Mouse (Mus musculus): ENCODE measurements around the gene Trp73.

The Trp73 gene

DNA sequence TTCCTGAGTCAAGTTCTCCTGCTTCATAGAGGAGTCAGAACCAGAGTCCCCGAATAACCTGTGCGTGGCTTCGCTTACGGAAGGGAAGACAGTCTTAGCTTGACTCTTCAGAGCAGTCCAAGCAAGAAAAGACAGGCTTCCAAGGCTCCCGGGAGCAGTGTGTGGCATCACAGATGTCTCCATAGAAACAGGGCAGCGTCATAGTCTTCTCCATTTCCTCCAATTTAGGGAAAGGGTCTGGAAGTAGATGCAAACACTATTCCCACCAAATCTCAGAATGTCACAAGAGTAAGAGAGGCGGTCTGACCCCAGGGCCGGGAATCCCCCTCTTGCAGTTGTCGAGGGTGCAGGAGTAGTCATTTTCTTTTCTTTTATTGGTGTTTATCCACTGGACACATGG is 97.4 kb downstream of the Trp73 start, which contains the start of gene Ccdc27:
Gene Ccdc27, minus strand, starts transcription at position 101 of the 400 bp plus-strand sequence.
- DNase-seq (ENCODE audit: low read depth, low spot score) = no peak

DNA sequence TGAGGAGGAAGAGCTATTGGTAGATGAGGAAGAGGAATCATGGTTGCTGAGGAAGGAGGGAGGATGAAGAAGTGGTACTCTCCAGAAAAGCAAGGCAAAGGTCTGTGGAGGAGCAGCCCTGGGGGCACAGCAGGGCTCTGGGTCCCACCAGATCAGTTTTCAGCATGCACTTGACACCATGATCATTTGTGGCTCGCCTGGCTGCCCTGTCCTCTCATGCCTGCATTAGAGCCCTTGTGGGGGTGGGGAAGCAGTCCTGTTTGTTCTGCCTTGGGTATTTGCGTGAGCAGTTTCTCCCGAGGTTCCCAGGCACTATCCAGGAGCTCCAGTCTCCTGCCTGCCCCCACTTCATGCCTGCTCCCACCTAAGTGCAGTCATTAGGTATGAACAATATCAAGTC is 102.9 kb downstream of the Trp73 start:
- no peak for DNase-seq (ENCODE audit: low read depth, low spot score)

- DNase-seq (ENCODE audit: low read depth, low spot score) = peak; percentile 52
Measured at GRCm38 (mm10) chr4:154028646-154029045, 111.4 kb downstream of the Trp73 start.

DNA sequence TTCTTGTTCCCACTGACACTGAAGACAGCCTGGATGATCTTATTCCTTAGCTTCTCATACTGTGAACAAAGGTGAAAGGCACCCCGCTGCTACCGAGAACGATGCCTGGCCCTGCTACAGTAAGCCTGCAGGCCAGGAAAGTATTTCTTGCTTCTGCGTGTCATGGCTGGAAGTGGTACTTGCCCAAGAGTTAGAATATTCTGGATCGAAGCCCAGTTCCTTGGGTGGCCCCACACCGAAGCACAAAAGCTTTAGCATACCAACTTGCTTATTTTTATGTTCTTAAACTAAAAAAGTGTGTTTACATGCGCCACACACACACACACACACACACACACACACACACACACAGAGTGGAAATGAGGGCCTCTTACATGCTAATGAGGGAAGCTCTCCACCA is 111.9 kb downstream of the Trp73 start:
- no peak for DNase-seq (ENCODE audit: low read depth, low spot score)

- DNase-seq (ENCODE audit: low read depth, low spot score) = no peak
Measured at GRCm38 (mm10) chr4:154026441-154026761, 113.6 kb downstream of the Trp73 start.

GRCm38 (mm10) chr4:154025641-154026440 is 114.2 kb downstream of the Trp73 start, which contains the start of gene Smim1:
Gene Smim1 (minus strand): TSS chr4:154026230.
- peak; percentile 80 for DNase-seq (ENCODE audit: low read depth, low spot score)

- DNase-seq (ENCODE audit: low read depth, low spot score) = no peak
Measured at GRCm38 (mm10) chr4:154024729-154025521, 115.1 kb downstream of the Trp73 start.

GRCm38 (mm10) chr4:154023754-154024601 is 116.0 kb downstream of the Trp73 start:
- DNase-seq (ENCODE audit: low read depth, low spot score) = no peak

- DNase-seq (ENCODE audit: low read depth, low spot score) = no peak
Measured at GRCm38 (mm10) chr4:154022844-154023243, 117.2 kb downstream of the Trp73 start.

DNA sequence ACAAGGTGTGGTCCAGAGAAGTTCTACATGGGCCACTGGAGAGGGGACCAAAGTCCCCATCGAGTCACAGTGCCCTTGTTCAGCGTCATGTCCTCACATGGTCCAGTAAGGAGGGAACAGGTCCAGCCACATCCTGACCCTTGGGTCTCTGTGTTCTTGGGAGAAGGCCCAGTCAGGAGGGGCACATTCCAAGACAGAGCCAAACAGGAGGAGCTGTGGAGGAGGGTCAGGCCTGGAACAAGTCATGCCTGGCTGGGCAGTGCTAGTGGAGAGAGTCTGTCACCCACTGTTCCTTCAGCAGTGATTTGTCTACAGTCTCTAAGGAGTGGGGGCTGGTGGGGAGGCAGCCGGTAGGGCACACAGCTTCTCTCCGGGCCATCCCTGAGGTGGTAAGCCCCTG is 117.6 kb downstream of the Trp73 start:
- peak; percentile 65 for DNase-seq (ENCODE audit: low read depth, low spot score)

- no peak for DNase-seq (ENCODE audit: low read depth, low spot score)
Measured at GRCm38 (mm10) chr4:154021432-154021831, 118.6 kb downstream of the Trp73 start.

DNA sequence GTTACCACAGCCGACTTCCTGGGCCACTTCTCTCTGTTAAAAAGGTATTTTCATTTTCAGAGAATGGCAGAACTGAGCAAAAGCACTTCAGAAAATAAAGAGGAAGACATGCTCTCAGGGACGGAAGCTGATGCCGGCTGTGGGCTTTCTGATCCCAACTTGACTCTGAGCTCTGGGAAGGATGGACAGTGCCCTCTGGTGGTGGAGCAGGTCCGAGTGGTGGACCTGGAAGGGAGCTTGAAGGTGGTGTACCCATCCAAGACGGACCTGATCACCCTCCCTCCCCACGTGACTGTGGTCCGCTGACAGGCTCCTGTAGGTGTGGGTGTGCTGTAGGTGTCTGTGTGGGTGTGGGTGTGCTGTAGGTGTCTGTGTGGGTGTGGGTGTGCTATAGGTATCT is 120.4 kb downstream of the Trp73 start:
- DNase-seq (ENCODE audit: low read depth, low spot score) = peak; percentile 63

DNA sequence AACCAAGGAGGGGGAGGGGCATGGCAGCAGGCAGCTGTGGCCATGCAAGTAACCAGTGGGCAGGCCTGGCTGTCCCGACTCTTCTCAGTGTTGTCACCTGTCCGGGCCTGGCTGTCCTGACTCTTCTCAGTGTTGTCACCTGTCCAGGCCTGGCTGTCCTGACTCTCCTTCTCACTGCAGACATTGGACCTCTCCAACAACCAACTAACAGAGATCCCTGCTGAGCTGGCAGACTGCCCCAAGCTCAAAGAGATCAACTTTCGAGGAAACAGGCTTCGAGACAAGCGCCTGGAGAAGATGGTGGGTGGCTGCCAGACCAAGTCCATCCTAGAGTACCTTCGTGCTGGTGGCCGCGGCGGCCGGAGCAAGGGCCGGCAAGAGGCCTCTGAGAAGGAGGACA is 124.5 kb downstream of the Trp73 start:
- no peak for DNase-seq (ENCODE audit: low read depth, low spot score)

DNA sequence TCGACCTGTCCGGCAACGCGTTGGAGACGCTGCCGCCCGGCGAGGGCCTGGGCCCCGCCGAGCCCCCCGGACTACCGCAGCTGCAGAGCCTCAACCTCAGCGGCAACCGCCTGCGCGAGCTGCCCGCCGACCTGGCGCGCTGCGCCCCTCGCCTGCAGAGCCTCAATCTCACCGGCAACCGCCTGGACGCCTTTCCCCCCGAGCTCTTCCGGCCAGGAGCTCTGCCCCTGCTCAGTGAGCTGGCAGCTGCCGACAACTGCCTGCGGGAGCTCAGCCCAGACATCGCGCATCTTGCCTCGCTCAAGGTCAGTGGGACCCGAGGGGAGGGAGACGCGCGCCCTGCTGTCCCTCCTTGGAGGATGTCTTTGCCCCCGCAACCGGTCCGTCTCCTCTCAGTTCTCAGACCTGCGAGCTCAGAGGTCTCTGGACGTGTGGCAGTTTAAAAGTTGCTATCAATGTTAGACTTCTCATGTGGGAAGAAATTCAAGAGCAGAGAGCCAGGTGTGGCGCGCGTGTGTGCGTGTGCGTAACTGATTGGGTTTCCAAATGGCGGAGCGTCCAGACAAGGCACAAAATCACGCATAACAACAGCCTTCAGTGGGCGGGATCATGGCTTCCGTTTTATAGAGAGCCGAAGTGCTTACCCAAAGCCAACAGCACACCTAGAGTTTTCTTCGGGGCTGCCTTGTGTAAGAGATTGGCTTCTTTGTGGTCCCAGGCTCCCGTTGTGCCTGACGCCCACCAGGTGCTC is 127.7 kb downstream of the Trp73 start:
- peak; percentile 43 for DNase-seq (ENCODE audit: low read depth, low spot score)

DNA sequence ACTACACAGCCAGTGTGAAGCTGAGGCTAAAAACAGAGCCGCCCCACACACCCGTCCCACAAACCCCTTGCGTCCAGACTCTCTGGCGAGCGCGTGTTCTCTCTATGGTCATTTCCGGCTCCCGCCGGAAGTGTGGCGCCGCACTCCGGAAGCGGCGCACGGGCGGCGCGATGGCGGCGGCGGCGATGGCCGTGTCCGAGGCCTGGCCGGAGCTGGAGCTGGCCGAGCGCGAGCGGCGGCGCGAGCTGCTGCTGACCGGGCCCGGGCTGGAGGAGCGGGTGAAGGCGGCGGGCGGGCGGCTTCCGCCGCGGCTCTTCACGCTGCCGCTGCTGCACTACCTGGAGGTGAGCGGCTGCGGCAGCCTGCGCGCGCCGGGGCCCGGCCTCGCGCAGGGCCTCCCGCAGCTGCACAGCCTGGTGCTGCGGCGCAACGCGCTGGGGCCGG is 128.3 kb downstream of the Trp73 start, which contains the start of gene Lrrc47:
Gene Lrrc47, plus strand, starts transcription at position 86 of the 444 bp plus-strand sequence.
- DNase-seq (ENCODE audit: low read depth, low spot score) = peak; percentile 79

DNA sequence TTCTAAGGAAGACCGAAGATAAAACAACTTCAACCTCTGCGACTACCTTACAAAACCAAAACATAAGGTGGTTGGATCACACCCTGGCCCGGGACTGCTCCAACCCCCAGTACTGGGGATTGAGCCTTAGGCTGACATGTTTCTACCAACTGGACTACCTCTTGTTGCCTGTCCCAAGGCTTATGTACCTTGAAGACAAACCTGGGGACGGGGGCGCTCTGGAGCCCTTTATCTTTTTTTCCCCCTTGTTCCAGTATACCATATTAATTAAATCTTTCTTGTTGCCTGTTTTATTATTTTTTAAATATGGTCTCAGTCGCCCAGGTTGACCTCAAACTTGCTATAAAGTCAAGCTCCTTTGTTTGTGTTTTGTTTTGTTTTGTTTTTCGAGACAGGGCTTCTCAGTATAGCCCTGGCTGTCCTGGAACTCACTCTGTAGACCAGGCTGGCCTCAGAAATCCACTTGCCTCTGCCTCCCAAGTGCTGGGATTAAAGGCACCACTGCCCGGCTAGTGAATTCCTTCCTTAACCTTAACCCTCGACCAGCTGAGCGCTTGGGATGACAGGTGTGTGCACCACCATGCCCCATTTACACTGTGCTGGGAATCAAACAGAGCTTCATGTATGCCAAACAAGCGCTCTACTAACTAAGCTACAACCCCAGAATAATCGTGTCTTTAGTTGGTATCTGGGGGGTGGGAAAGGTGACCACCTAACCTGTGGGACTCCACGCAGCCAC is 128.9 kb downstream of the Trp73 start:
- DNase-seq (ENCODE audit: low read depth, low spot score) = no peak

DNA sequence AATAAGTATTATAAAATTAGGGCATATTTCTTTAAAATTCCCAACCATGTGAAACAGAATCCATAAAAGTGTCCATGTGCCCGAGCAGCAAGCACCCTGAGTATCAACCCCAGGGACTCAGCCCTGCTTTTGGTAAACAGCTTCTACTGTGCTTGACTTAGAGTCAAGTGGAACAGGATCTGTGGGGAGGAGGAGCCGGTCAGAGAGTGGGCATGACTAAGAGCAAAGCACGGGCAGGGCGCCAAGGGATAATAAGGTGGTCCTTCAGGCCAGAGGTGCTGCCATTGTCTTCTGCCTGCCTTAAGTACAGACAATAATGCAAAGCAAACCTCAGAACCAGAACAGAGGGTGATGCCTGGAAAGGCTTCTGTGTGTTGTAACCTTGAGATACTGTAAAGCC is 132.2 kb downstream of the Trp73 start:
- no peak for DNase-seq (ENCODE audit: low read depth, low spot score)

GRCm38 (mm10) chr4:154006264-154006663 is 133.7 kb downstream of the Trp73 start:
- DNase-seq (ENCODE audit: low read depth, low spot score) = no peak

Measured in 3T3-L1 (cell line).